Mouse (Mus musculus) cerebellum, adult 2 months (tissue): ENCODE measurements around the gene Ccdc57. TPM values are rescaled to one million over a fixed set of nuclear protein-coding genes. Genes with fewer than 3 reads are reported as not detected.

Experiments used
- DNase-seq, 2 experiments: peaks; one replicate each; pipeline ENCODE4 v3.0.0; 2021
- H3K27ac ChIP-seq: fragments of 200-500 bp; 2 replicates; pipeline ENCODE4 v1.5.1; 2012; ENCODE audit warnings: low read length, control low read depth, inconsistent platforms; ENCODE audit not compliant: insufficient read depth
- H3K27me3 ChIP-seq: fragments of 200-500 bp; 2 replicates; pipeline ENCODE4 v1.6.1; 2012; ENCODE audit warnings: inconsistent platforms, mild to moderate bottlenecking, low read length, moderate library complexity; ENCODE audit not compliant: control insufficient read depth, insufficient read depth
- H3K4me1 ChIP-seq: fragments of 200-500 bp; 2 replicates; pipeline ENCODE4 v1.6.1; 2011; ENCODE audit warnings: low read length; ENCODE audit not compliant: control insufficient read depth, insufficient read depth
- H3K4me3 ChIP-seq: fragments of 200-500 bp; replicated peaks from 2 replicates; pipeline ENCODE3; 2011; ENCODE audit warnings: mild to moderate bottlenecking, low read depth, low read length, control low read depth; ENCODE audit not compliant: insufficient read depth
- CTCF ChIP-seq: fragments of 200-500 bp; IDR thresholded peaks from 2 replicates; pipeline ENCODE4 v1.5.1; 2011; ENCODE audit warnings: low read depth, mild to moderate bottlenecking, control low read depth, low read length, moderate library complexity, borderline replicate concordance; ENCODE audit not compliant: insufficient read depth
- POLR2A ChIP-seq: fragments of 200-500 bp; IDR thresholded peaks from 2 replicates; pipeline ENCODE4 v1.6.1; 2011; ENCODE audit warnings: low read length, control low read depth, borderline replicate concordance; ENCODE audit not compliant: insufficient read depth
- WGBS: fragments of 180-500 bp; shearing (Covaris S2); methylation state at CpG from one replicate; pipeline ENCODE4 v1.1.7; 2018; 5-methylcytosine and 5-hydroxymethylcytosine counted together
- polyA plus RNA-seq: library from polyadenylated mRNA; depleted of rRNA; stranded (reverse); fragments of >200 nt; gene quantifications from 2 replicates; pipeline ENCODE4 v1.2.3, GENCODE M21; 2012

Ccdc57 gene
- polyA plus RNA-seq, 1 experiment = 4.4 TPM

GRCm38 (mm10) chr11:120894397-120894796 lies 38.3 kb downstream of the Ccdc57 start:
- no peak overlapping the region for H3K4me3 ChIP-seq
- DNase-seq = no peak
- no peaks in the 10 kb centered on the region for H3K4me1 ChIP-seq
- no peak overlapping the region for H3K27ac ChIP-seq
- TF ChIP-seq POLR2A = no peak
- TF ChIP-seq CTCF = no peak
- 65% methylated on average over 8 of the region's 8 CpGs for WGBS
- no peaks in the 10 kb centered on the region for H3K27me3 ChIP-seq

DNA sequence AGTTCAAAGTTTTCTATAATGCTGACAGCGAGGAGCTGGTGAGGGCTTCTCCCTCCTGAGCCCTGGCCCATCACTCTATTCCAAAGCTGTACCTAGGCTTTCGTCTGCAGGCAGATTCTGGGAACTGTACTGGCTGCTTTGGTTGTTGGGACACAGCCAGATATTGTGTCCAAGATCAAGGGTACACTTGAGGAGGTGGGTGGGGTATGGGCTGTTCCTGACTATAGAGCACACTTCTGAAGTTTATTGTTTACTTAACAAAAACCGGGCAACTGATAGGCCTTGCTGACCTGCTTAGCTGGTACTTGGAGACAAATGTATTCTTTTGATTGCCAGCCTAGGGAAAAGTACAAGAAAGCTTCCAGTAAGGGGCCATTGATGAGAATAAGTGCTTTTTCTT lies 43.5 kb downstream of the Ccdc57 start:
- Histone ChIP-seq H3K27me3 (no peaks in the 10 kb centered on the region), H3K4me3 (no peak overlapping the region), H3K27ac (no peak overlapping the region), H3K4me1 (peaks cover 8% of the 10 kb centered on the region)
- DNase-seq = no peak
- TF ChIP-seq POLR2A = no peak
- no peak for TF ChIP-seq CTCF
- 61% methylated on average over 3 of the region's 3 CpGs for WGBS

DNA sequence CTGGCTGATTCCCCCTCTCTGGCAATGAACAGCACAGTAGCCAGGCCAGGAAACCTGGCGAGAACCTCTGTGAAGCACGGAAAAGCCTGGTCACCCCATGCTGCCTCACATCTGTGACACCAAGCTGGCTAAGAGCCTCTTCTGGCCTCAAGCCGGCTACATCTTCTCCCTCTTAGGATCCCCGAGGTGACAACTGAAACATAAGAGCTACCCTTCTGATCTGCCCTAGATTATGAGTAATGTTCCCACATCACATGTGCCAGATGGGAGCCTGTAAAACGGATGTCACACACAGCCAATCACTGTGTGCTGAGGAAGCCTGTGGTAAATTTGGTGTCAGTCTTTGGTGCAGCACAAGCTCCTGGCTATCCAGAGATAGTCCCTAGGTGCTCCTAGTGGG lies 44.0 kb downstream of the Ccdc57 start:
- TF ChIP-seq CTCF = no peak
- TF ChIP-seq POLR2A = no peak
- 14% methylated on average over 5 of the region's 5 CpGs for WGBS
- Histone ChIP-seq H3K4me3 (no peak overlapping the region), H3K27ac (no peak overlapping the region), H3K4me1 (peaks cover 8% of the 10 kb centered on the region), H3K27me3 (no peaks in the 10 kb centered on the region)
- no peak for DNase-seq

DNA sequence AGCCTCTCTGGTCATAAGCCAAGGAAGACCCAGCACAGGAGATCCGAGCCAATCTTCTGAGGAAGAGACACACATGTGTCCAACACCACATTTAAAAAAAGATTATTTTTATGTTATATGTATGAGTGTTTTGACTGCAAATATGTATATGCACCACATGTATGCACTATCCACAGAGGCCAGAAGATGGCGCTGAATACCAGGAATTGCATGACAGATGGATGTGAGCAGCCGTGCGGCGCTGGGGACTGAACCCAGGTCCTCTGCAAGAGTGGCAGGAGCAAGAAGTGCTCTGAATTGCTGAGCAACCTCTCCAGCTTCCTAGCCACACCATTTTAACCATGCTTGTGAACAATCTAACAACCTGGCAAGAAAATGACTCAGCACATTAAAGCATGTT lies 45.2 kb downstream of the Ccdc57 start:
- H3K27me3 ChIP-seq = no peaks in the 10 kb centered on the region
- no peak for DNase-seq
- H3K4me3 ChIP-seq = no peak overlapping the region
- H3K4me1 ChIP-seq = peaks cover 8% of the 10 kb centered on the region
- no peak overlapping the region for H3K27ac ChIP-seq
- TF ChIP-seq CTCF = no peak
- TF ChIP-seq POLR2A = no peak
- 93% methylated on average over 5 of the region's 5 CpGs for WGBS

GRCm38 (mm10) chr11:120886462-120886861 lies 46.2 kb downstream of the Ccdc57 start:
- no peak for DNase-seq
- peaks cover 8% of the 10 kb centered on the region for H3K4me1 ChIP-seq
- H3K4me3 ChIP-seq = no peak overlapping the region
- H3K27me3 ChIP-seq = no peaks in the 10 kb centered on the region
- TF ChIP-seq POLR2A = no peak
- TF ChIP-seq CTCF = no peak
- WGBS = 61% methylated on average over 5 of the region's 5 CpGs
- no peak overlapping the region for H3K27ac ChIP-seq

- Histone ChIP-seq H3K4me1 (peaks cover 3% of the 10 kb centered on the region), H3K27ac (no peak overlapping the region), H3K27me3 (no peaks in the 10 kb centered on the region), H3K4me3 (no peak overlapping the region)
- no peak for DNase-seq
- WGBS = 92% methylated on average over 3 of the region's 3 CpGs
- TF ChIP-seq CTCF (no peak), POLR2A (no peak)
Observed at GRCm38 (mm10) chr11:120883601-120884000, 49.1 kb downstream of the Ccdc57 start.

DNA sequence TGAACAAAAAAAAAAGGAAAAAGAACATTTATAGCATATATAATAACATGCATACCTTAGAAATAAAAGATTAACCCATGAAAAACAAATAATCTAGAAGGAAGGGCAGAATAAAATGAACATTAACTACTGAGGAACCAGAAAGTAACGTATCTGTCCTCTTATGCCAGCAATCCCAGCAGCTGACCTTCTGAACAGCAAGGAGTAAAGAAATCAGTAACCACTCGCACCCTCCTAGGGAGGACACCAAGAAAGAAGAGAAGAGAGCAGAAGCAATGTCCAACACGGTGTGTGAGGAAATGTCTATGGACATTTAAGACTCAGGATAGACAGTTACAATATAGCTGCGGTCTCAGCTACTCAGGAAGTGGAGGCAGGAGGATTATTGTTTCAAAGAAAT lies 49.7 kb downstream of the Ccdc57 start:
- TF ChIP-seq POLR2A (no peak), CTCF (no peak)
- 88% methylated on average over 4 of the region's 4 CpGs for WGBS
- no peak overlapping the region for H3K4me3 ChIP-seq
- no peaks in the 10 kb centered on the region for H3K27me3 ChIP-seq
- no peaks in the 10 kb centered on the region for H3K4me1 ChIP-seq
- no peak for DNase-seq
- H3K27ac ChIP-seq = no peak overlapping the region

GRCm38 (mm10) chr11:120873206-120873605 lies 59.5 kb downstream of the Ccdc57 start:
- H3K27ac ChIP-seq = no peak overlapping the region
- 66% methylated on average over 6 of the region's 6 CpGs for WGBS
- no peak for DNase-seq

More at GRCm38 (mm10) chr11:120873206-120873605, 59.5 kb downstream of the Ccdc57 start:
- no peak for TF ChIP-seq CTCF
- TF ChIP-seq POLR2A = no peak
- H3K4me3 ChIP-seq = no peak overlapping the region
- no peaks in the 10 kb centered on the region for H3K27me3 ChIP-seq
- no peaks in the 10 kb centered on the region for H3K4me1 ChIP-seq
